Mouse (Mus musculus): ENCODE data around the gene Cdc42bpa.
"Not testable (repeated sequence)": the region's sequence is repeated elsewhere in the genome, so short reads cannot be mapped to it uniquely, and the experiment has no call there.

Cdc42bpa gene

DNA sequence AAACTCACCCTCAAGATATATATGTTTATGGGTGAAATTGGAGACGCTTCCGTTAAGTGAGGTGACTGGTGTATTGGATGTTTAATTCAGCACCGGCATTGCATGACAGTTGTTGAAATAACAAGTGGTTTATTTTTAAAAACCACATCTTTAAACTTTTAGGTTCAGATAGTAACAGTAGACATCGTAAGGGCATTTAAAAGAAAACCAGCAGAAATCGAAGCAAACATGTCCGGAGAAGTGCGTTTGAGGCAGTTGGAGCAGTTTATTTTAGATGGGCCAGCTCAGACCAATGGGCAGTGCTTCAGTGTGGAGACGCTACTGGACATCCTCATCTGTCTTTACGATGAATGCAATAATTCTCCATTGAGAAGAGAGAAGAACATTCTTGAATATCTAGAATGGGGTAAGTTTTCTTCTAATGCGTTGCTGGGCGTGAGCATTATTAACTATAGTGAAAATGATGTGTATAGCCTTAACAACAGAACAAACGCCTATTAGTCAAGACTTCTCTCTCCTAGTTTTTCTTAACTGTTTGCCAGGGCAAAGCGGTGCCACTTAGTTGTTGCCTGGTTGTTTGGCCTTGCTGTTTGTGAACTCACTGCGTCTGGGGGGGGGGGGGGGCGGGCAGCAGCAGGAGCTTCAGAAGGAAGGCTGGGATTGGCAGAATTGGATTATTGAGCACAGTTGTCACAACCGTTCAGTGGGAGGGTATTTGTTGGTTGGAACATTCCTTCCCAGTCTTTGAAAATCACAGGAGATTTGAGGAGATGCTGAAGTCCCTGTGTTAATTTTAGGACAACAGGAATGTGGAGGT, 818 bp downstream of the Cdc42bpa start:
- no peak for DNase-seq (ENCODE audit: low spot score in 2 of 2)

DNA sequence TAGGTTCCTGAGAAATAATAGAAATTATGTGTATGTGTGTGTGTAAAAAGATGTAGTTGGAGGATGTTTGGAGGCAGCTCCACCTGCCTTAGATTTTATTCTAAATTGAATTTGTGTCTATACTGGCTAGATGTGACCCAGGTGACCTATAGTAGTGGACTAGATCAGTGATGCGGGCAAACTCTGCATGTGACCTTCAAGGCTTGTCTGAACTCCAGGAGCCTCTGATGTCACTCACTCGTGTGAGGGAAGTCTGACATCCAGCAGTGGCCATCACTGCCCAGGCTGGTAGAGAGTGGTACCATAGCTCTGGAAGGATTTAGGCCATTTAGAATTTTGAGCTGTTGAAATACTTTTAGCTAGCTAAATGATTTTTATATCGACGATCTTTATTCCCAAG, 1.5 kb downstream of the Cdc42bpa start:
- no peak for DNase-seq (ENCODE audit: low spot score in 2 of 2)

- DNase-seq (ENCODE audit: low spot score in 2 of 2) = no peak
Observed at GRCm38 (mm10) chr1:179969776-179970428, 9.6 kb downstream of the Cdc42bpa start.

DNA sequence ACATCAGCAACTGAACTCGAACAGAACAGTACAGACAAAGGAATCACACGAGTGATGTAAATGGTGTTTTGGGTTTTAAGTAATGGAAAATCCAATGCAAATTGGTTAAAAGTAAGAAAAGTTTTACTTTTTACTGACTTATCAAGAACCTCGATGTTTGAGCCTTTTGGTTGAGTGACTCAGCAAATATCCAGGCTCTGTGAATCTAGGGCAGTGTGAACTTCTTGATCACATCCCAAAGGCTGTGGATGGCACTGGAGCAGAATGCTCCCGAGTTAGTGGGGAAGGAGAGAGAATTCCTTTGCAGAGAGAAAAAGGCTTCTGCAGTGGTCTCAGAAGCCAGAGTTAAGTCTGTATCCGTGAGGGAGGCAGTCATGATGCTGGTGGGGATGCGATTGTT, 14.7 kb downstream of the Cdc42bpa start:
- DNase-seq (ENCODE audit: low spot score in 2 of 2) = no peak

GRCm38 (mm10) chr1:179975645-179976275, 15.5 kb downstream of the Cdc42bpa start:
- no peak for DNase-seq (ENCODE audit: low spot score in 2 of 2)

- DNase-seq (ENCODE audit: low spot score in 2 of 2) = no peak
Observed at GRCm38 (mm10) chr1:179977437-179977836, 17.2 kb downstream of the Cdc42bpa start.

GRCm38 (mm10) chr1:179978742-179979141, 18.5 kb downstream of the Cdc42bpa start:
- no peak for DNase-seq (ENCODE audit: low spot score in 2 of 2)

DNA sequence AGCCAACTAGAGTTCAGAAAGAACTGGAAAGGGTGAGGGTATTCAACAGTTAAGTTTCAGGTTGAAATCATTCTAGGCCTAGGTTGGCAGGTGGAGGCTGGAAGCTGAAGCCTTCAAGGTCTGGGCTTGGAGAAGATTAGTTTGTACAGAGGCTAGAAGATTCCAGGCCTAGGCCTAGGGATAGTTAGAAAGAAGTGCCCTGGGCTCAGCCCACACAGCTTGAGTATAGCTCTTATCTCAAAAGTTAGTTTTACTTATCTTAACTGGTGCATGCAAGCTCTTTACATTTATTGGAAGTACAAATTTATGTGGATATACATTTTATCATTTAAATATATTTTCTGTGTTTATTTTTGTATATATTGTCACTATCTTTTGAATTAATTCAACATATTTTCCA, 21.4 kb downstream of the Cdc42bpa start:
- no peak for DNase-seq (ENCODE audit: low spot score in 2 of 2)

DNA sequence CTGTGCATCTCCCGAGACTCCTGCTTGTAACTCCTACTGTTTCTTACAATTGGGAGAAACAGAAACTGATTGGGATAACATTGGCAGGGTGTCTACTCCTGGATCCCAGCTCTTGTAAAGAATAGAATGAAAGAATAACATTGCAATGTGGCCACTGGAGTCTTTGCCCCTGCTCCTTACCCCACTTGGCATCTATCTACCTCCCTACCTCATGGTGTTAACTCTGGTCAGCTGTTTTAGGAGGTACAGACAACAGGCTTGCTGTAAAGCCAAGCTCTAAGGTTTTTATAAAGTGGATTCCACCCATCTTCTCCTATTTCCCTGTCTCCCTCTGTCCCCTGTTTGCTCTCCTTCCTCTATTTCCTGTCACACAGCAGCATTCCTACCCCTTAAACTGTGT, 21.9 kb downstream of the Cdc42bpa start:
- no peak for DNase-seq (ENCODE audit: low spot score in 2 of 2)

GRCm38 (mm10) chr1:179982933-179983332, 22.7 kb downstream of the Cdc42bpa start:
- DNase-seq (ENCODE audit: low spot score in 2 of 2) = no peak

- no peak for DNase-seq (ENCODE audit: low spot score in 2 of 2)
Observed at GRCm38 (mm10) chr1:179984171-179984570, 23.9 kb downstream of the Cdc42bpa start.

GRCm38 (mm10) chr1:179991660-179992235, 31.5 kb downstream of the Cdc42bpa start:
- DNase-seq (ENCODE audit: low spot score in 2 of 2) = no peak

DNA sequence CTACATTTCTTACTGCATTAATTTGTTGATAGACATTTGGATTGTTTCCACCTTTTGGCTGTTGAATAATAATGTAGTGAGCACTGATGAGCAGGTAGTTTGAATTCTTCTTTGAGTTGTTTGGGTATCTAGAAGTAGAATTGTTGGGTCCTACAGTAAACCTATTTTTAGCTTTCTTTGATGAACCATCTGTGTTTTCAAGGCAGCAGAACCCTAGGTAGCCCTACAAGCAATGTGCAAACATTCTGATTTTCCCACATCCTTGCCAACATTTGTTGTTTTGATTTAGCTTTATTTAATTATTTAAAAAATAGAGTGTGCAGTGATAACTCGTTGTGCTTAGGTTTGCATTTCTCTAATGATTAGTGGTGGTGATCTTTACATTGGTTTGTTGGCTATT, 32.0 kb downstream of the Cdc42bpa start:
- no peak for DNase-seq (ENCODE audit: low spot score in 2 of 2)

DNA sequence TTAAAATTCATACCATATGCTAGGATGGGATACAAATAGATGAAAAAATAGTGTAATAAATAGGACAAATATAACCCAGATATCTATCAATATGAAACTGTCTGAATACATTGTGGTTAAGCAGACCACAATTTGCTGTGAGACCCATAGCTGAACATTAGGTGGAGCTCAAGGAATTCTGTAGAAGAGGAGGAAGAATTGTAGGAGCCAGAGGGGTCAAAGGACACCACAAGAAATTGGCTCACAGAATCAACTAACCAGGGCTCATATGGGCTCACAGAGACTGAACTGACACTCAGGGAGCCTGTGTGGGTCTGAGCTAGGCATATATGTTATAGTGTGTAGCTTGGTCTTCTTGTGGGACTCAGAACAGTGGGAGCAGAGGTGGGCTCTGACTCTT, 47.8 kb downstream of the Cdc42bpa start:
- DNase-seq (ENCODE audit: low spot score in 2 of 2) = no peak

DNA sequence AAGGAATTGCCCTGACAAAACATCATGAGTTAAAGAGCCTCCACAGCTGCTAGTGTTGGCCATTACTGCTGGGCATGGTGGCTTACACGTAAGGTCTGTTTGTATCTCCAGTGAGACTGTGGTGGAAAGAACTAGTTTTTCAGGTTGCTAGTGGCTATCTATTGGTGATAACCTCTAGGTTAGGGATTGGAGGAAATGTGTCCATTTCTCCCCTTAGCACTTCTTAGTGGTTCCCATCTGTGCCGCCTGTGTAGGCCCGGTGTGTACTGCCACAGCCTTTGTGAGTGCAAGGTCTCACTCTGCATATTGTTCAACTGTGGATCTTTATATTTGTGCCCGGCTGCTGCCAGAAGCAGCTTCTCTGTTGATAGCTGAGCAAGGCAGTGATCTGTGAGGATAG, 53.2 kb downstream of the Cdc42bpa start:
- DNase-seq (ENCODE audit: low spot score in 2 of 2) = no peak

- no peak for DNase-seq (ENCODE audit: low spot score in 2 of 2)
Observed at GRCm38 (mm10) chr1:180018218-180018617, 57.9 kb downstream of the Cdc42bpa start.

DNA sequence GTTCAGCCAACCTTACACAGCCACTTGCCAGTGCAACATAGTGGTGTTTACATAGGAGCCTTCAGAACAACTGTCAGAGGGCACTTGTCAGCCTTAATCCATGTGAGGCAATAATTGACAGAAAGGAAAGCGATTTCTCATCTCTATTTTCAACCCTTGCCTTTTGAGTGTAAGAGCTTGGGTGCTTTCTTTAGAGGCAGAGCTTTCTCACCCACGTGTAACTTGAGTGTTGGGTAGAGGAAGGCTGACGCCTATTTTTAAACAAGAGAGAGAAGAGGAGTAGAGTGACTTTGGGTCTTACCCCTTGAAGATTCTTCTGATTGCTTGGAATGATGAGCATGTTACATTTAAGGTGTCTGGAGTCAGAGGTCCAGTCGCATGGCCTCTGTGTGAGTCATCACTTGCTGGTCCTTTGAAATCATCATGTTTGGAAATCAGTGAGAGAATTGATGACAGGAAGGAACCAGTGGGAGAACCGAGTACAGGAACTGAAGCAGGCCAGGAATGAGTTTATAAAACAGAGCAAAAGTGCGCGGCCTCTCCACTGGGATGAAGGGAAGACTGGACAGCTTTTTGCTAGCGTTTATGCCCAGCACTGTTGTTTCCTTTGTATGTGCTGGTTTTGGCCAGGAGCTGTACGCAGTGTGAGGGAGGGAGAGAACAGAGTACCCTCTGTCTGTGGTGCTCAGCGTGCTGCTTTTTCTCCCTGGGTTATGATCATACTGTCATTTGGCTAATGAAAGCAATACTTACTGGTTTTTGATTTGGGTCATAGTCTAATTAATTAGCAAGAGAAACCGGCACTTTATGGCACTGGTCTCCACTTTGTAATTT, 61.4 kb downstream of the Cdc42bpa start:
- DNase-seq (ENCODE audit: low spot score in 2 of 2) = no peak

DNA sequence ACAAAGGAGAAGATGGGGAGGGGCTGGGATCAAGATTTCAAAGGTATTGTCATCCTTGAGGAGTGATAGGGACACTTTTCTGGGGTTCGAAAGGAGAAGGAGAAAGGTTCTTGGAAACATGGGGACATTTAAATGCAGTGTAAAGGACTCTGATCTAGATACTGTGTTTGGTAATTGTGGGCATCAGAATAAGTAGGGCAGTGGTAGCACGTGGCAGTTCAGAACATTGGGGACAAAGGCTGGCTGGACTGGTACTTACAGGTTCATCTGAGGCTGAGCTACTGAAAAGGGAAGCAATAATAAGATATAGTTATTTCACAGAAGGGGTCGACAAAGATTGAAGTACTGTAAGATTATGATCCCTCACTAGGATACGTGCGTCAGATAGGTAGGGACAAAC, 63.2 kb downstream of the Cdc42bpa start:
- DNase-seq (ENCODE audit: low spot score in 2 of 2) = no peak

DNA sequence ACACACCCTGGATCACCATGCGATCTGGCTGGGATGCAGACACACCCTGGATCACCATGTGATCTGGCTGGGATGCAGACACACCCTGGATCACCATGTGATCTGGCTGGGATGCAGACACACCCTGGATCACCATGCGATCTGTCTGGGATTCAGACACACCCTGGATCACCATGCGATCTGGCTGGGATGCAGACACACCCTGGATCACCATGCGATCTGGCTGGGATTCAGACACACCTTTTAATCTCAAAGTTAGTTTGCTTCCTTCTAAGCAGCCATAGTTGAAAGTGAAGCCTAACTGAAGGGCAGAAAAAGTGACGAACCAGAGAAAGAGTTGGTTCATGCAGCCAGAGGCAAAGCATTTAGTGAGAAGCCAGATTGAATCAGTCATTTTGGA, 69.6 kb downstream of the Cdc42bpa start:
- DNase-seq (ENCODE audit: low spot score in 2 of 2) = not testable (repeated sequence)

- no peak for DNase-seq (ENCODE audit: low spot score in 2 of 2)
Observed at GRCm38 (mm10) chr1:180030631-180031365, 70.5 kb downstream of the Cdc42bpa start.

Data from frontal cortex, postnatal 14 days (tissue).